In genomic region chr3:145442268-145442667, GRCm38 (mm10) we compare ENCODE assay signal across 8 mouse cellular contexts.
A peak's percentile ranks its signal among the peaks of the same experiment; 100 is the strongest.
DNase-seq lines count a peak whose midpoint lies in the region; ATAC-seq lines count a peak whose summit lies in the region.

No protein-coding gene starts in this region.

- intact Hi-C loops in heart, postnatal 25 days (cut with DNase I) = loop anchor here (1.0 kb wide), 1 partner anchor 77 kb away; no protein-coding TSS in a partner anchor

- DNase-seq in heart, adult 8-10 months (ENCODE audit: low spot score) = peak; percentile 6
- DNase-seq in heart, postnatal 25 days (ENCODE audit: low spot score) = no peak
- peak; percentile 12 for DNase-seq in thymus, postnatal 4 days
- no peak for DNase-seq in thymus, postnatal 25 days
- DNase-seq in frontal cortex, postnatal 36 days (ENCODE audit: low spot score in 2 of 2) = peak; percentile 3 to 42
- DNase-seq in lung, postnatal 14 days = peak; percentile 43
- no peak for DNase-seq in neural tube, embryonic 10.5 days (ENCODE audit: extremely low spot score, low spot score)

- ATAC-seq in granulocyte monocyte progenitor cell, adult 5-6 weeks (replicated peaks; ENCODE audit: poor library complexity, severe bottlenecking) = no peak

Comparison
In these comparisons a context has a peak if more than half of its experiments do, and no peak if none do; other contexts are left out.
1. DNase-seq: peak in heart, adult 8-10 months (single experiment), thymus, postnatal 4 days (single experiment), frontal cortex, postnatal 36 days (2 of 2) and lung, postnatal 14 days (single experiment); none in heart, postnatal 25 days (single experiment), thymus, postnatal 25 days (single experiment) and neural tube, embryonic 10.5 days (single experiment).